Mouse (Mus musculus) hindbrain, embryonic 14.5 days (tissue): ENCODE data around the gene Mbnl2. TPM values are rescaled to one million over a fixed set of nuclear protein-coding genes. Genes with fewer than 3 reads are reported as not detected.

ENCODE experiments used
- ATAC-seq: fragments of 200-750 bp; cut with Nextera tagmentation; 2 replicates; pipeline ENCODE4 v1.8.0; 2017; ENCODE audit warnings: moderate number of reproducible peaks, mild to moderate bottlenecking, moderate TSS enrichment, moderate library complexity; ENCODE audit not compliant: low FRiP score
- DNase-seq: peaks from one replicate; pipeline ENCODE4 v3.0.0-alpha.2; 2015; ENCODE audit warnings: low spot score
- H3K27ac ChIP-seq: fragments of 300-500 bp; sonication (generic); 2 replicates; pipeline ENCODE4 v1.5.1; 2014; ENCODE audit warnings: mild to moderate bottlenecking, moderate library complexity
- H3K27me3 ChIP-seq: fragments of 300-500 bp; sonication (generic); 2 replicates; pipeline ENCODE4 v1.6.1; 2014; ENCODE audit warnings: mild to moderate bottlenecking, low read length, mixed read lengths; ENCODE audit not compliant: control insufficient read depth, insufficient read depth
- H3K36me3 ChIP-seq: fragments of 300-500 bp; sonication (generic); replicated peaks from 2 replicates; pipeline ENCODE4 v1.6.1; 2014; ENCODE audit not compliant: control insufficient read depth, insufficient read depth
- H3K4me1 ChIP-seq: fragments of 300-500 bp; sonication (generic); replicated peaks from 2 replicates; pipeline ENCODE4 v1.6.1; 2014; ENCODE audit warnings: antibody characterized with exemption, low read length, mixed read lengths; ENCODE audit not compliant: control insufficient read depth, insufficient read depth
- H3K4me2 ChIP-seq: fragments of 300-500 bp; sonication (generic); replicated peaks from 2 replicates; pipeline ENCODE4 v1.6.1; 2014; ENCODE audit warnings: mild to moderate bottlenecking, moderate library complexity
- H3K4me3 ChIP-seq: fragments of 300-500 bp; sonication (generic); replicated peaks from 2 replicates; pipeline ENCODE4 v1.5.1; 2014; ENCODE audit warnings: mild to moderate bottlenecking, low read length
- H3K9ac ChIP-seq: fragments of 300-500 bp; sonication (generic); 2 replicates; pipeline ENCODE4 v1.6.1; 2014
- H3K9me3 ChIP-seq: fragments of 300-500 bp; sonication (generic); 2 replicates; pipeline ENCODE4 v1.6.1; 2016; ENCODE audit warnings: low read length; ENCODE audit not compliant: control insufficient read depth
- WGBS: fragments of 180-500 bp; shearing (Covaris S2); extraction: QIAGEN DNeasy Blood & Tissue Kit; methylation state at CpG from one replicate; pipeline ENCODE4 v1.1.7; 2014; 5-methylcytosine and 5-hydroxymethylcytosine counted together
- polyA plus RNA-seq: library from polyadenylated mRNA; unstranded; fragments of >200 nt; fragmentation: Nextera tagmentation; extraction: Ambion mirVana; gene quantifications from 2 replicates; pipeline ENCODE4 v1.2.1, GENCODE M21; 2014

The Mbnl2 gene
- polyA plus RNA-seq, 1 experiment from 2014 or later: 24.4 TPM

GRCm38 (mm10) chr14:120392441-120392840 lies 117.0 kb downstream of the Mbnl2 start:
- H3K9ac ChIP-seq: no peak overlapping the region
- no peaks in the 10 kb centered on the region for H3K9me3 ChIP-seq
- ATAC-seq (no peak), DNase-seq (no peak)
- H3K27ac ChIP-seq: no peak overlapping the region
- WGBS: 91% methylated on average over 9 of the region's 9 CpGs
- H3K4me2 ChIP-seq: no peak overlapping the region
- 0 out of 2 replicates have a peak, but pooled peaks cover 5% of the 10 kb centered on the region for H3K4me1 ChIP-seq
- H3K27me3 ChIP-seq: no peaks in the 10 kb centered on the region
- no peaks in the 10 kb centered on the region for H3K36me3 ChIP-seq
- H3K4me3 ChIP-seq: no peak overlapping the region

- Histone ChIP-seq H3K9me3 (no peaks in the 10 kb centered on the region), H3K36me3 (no peaks in the 10 kb centered on the region), H3K9ac (no peak overlapping the region), H3K27ac (no peak overlapping the region), H3K4me1 (0 out of 2 replicates have a peak, but pooled peaks cover 5% of the 10 kb centered on the region), H3K4me2 (no peak overlapping the region), H3K4me3 (no peak overlapping the region), H3K27me3 (no peaks in the 10 kb centered on the region)
- DNase-seq: no peak
- no peak for ATAC-seq
- WGBS: 86% methylated on average over 8 of the region's 8 CpGs
Measured at GRCm38 (mm10) chr14:120393441-120393840, 118.0 kb downstream of the Mbnl2 start.

- no peak for ATAC-seq
- Histone ChIP-seq H3K27ac (no peak overlapping the region), H3K4me3 (no peak overlapping the region), H3K4me1 (0 out of 2 replicates have a peak, but pooled peaks cover 5% of the 10 kb centered on the region), H3K36me3 (no peaks in the 10 kb centered on the region), H3K27me3 (no peaks in the 10 kb centered on the region), H3K4me2 (no peak overlapping the region), H3K9ac (no peak overlapping the region), H3K9me3 (no peaks in the 10 kb centered on the region)
- 44% methylated on average over 3 of the region's 3 CpGs for WGBS
- no peak for DNase-seq
Measured at GRCm38 (mm10) chr14:120394216-120394615, 118.7 kb downstream of the Mbnl2 start.

GRCm38 (mm10) chr14:120394827-120395226 lies 119.4 kb downstream of the Mbnl2 start:
- H3K36me3 ChIP-seq: no peaks in the 10 kb centered on the region
- no peak overlapping the region for H3K4me2 ChIP-seq
- no peak overlapping the region for H3K27ac ChIP-seq
- ATAC-seq (no peak), DNase-seq (no peak)
- H3K9me3 ChIP-seq: no peaks in the 10 kb centered on the region
- H3K9ac ChIP-seq: no peak overlapping the region
- no peaks in the 10 kb centered on the region for H3K4me1 ChIP-seq
- 82% methylated on average over 3 of the region's 3 CpGs for WGBS
- H3K4me3 ChIP-seq: no peak overlapping the region
- H3K27me3 ChIP-seq: no peaks in the 10 kb centered on the region

GRCm38 (mm10) chr14:120395501-120395900 lies 120.0 kb downstream of the Mbnl2 start:
- DNase-seq (no peak), ATAC-seq (no peak)
- no peaks in the 10 kb centered on the region for H3K36me3 ChIP-seq
- WGBS: 85% methylated on average over 9 of the region's 9 CpGs
- H3K9me3 ChIP-seq: no peaks in the 10 kb centered on the region
- H3K4me2 ChIP-seq: no peak overlapping the region
- no peak overlapping the region for H3K27ac ChIP-seq
- no peak overlapping the region for H3K9ac ChIP-seq
- no peak overlapping the region for H3K4me3 ChIP-seq
- no peaks in the 10 kb centered on the region for H3K27me3 ChIP-seq
- no peaks in the 10 kb centered on the region for H3K4me1 ChIP-seq

- WGBS: 51% methylated on average over 10 of the region's 10 CpGs
- Histone ChIP-seq H3K4me1 (no peaks in the 10 kb centered on the region), H3K4me3 (no peak overlapping the region), H3K27ac (no peak overlapping the region), H3K9me3 (no peaks in the 10 kb centered on the region), H3K27me3 (no peaks in the 10 kb centered on the region), H3K9ac (no peak overlapping the region), H3K4me2 (no peak overlapping the region), H3K36me3 (peaks cover 6% of the 10 kb centered on the region; the same call in 1 of the 2 replicates)
- DNase-seq: peak; percentile 89
- ATAC-seq: peak; percentile 87; the same call in 1 of the 2 replicates
Measured at GRCm38 (mm10) chr14:120397871-120398647, 122.6 kb downstream of the Mbnl2 start.

GRCm38 (mm10) chr14:120399614-120400013 lies 124.1 kb downstream of the Mbnl2 start:
- WGBS: 87% methylated on average over 6 of the region's 6 CpGs
- Histone ChIP-seq H3K4me1 (no peaks in the 10 kb centered on the region), H3K4me2 (no peak overlapping the region), H3K4me3 (no peak overlapping the region), H3K27ac (no peak overlapping the region), H3K36me3 (peaks cover 6% of the 10 kb centered on the region; the same call in 1 of the 2 replicates), H3K27me3 (no peaks in the 10 kb centered on the region), H3K9me3 (no peaks in the 10 kb centered on the region), H3K9ac (no peak overlapping the region)
- no peak for ATAC-seq
- DNase-seq: no peak

GRCm38 (mm10) chr14:120401158-120401557 lies 125.7 kb downstream of the Mbnl2 start:
- no peak overlapping the region for H3K9ac ChIP-seq
- H3K4me3 ChIP-seq: no peak overlapping the region
- no peaks in the 10 kb centered on the region for H3K27me3 ChIP-seq
- ATAC-seq (no peak), DNase-seq (no peak)
- no peak overlapping the region for H3K27ac ChIP-seq
- 84% methylated on average over 15 of the region's 15 CpGs for WGBS
- H3K4me2 ChIP-seq: no peak overlapping the region
- H3K9me3 ChIP-seq: no peaks in the 10 kb centered on the region
- H3K36me3 ChIP-seq: peaks cover 6% of the 10 kb centered on the region; the same call in 1 of the 2 replicates
- no peaks in the 10 kb centered on the region for H3K4me1 ChIP-seq

GRCm38 (mm10) chr14:120402715-120403114 lies 127.2 kb downstream of the Mbnl2 start:
- no peaks in the 10 kb centered on the region for H3K4me1 ChIP-seq
- H3K9ac ChIP-seq: no peak overlapping the region
- H3K27ac ChIP-seq: no peak overlapping the region
- no peak for DNase-seq
- WGBS: 96% methylated on average over 9 of the region's 9 CpGs
- H3K4me3 ChIP-seq: no peak overlapping the region
- H3K9me3 ChIP-seq: no peaks in the 10 kb centered on the region
- no peaks in the 10 kb centered on the region for H3K27me3 ChIP-seq
- no peak for ATAC-seq
- H3K4me2 ChIP-seq: no peak overlapping the region
- peaks cover 6% of the 10 kb centered on the region; the same call in 1 of the 2 replicates for H3K36me3 ChIP-seq
